Mouse (Mus musculus): Measurements from ENCODE around the gene Nexmif. TPM values are rescaled to one million over a fixed set of nuclear protein-coding genes. Genes with fewer than 3 reads are reported as not detected.
"Not testable (repeated sequence)": the region's sequence is repeated elsewhere in the genome, so short reads cannot be mapped to it uniquely, and the experiment has no call there.

The Nexmif gene
- polyA plus RNA-seq, 1 experiment from 2014 or later: 1.3 TPM

DNA sequence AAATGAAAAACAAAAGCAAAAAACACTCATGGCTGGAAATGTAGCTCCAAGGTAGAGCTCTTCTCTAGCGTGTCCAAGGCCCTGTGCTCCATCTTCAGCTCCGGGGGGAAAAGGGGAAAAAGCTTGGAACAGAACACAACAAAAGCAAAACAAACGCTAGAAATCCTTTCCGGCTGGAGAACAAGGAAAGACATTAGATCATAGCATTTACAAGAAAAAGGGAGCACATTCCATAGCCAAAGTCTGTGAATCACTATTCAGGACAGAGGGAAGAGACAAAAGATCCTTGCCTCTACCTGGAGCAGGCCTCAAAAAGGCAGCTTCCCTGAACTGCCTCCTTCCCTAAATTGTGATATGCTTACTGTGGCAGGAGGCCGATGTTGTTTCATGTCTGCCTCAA is 4.4 kb downstream of the Nexmif start:
- Histone ChIP-seq H3K36me3 (ENCODE audit: insufficient read depth, low read length) (no peaks in the 10 kb centered on the region), H3K4me2 (ENCODE audit: low read length) (no peak overlapping the region), H3K27me3 (ENCODE audit: insufficient read depth, low read length) (peaks cover 5% of the 10 kb centered on the region; the same call in 1 of the 2 replicates), H3K9me3 (replicated peaks; ENCODE audit: low read length) (no peaks in the 10 kb centered on the region), H3K27ac (no peak overlapping the region), H3K4me3 (replicated peaks; ENCODE audit: low read depth, low read length) (no peak overlapping the region), H3K9ac (ENCODE audit: low read depth, low read length) (no peak overlapping the region), H3K4me1 (replicated peaks; ENCODE audit: insufficient read depth, low read length) (no peaks in the 10 kb centered on the region)
- TF ChIP-seq CTCF (IDR thresholded peaks at IDR 0.05; ENCODE audit: low read depth): no peak
- ATAC-seq (replicated peaks; ENCODE audit: low FRiP score, low read depth): no peak
- no peak for DNase-seq (ENCODE audit: low spot score)
- 86% methylated on average over 5 of the region's 5 CpGs for WGBS

DNA sequence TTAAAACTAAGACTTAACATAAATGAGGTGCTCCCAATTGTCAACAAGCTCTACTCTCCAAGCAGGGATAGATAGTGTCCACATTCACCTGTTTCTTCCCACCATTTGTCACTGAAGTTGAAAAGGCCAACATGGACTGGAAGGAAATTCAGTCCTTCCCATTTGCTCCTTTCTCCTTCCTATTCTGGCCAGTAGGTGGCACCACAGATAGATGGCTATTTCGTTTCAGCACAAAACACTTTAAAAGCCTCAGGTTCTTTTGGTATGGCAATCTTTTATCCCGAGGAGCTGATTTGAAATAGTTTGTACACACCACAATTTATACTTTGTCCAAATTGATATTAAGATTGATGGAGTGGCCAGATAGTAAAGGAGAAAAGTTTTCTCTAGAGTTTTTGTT is 21.7 kb downstream of the Nexmif start:
- DNase-seq (ENCODE audit: low spot score) (peak; percentile 54), ATAC-seq (replicated peaks; ENCODE audit: low FRiP score, low read depth) (no peak)
- TF ChIP-seq CTCF (IDR thresholded peaks at IDR 0.05; ENCODE audit: low read depth): peak; percentile 83
- no peak overlapping the region for H3K4me3 ChIP-seq (replicated peaks; ENCODE audit: low read depth, low read length)
- H3K4me1 ChIP-seq (replicated peaks; ENCODE audit: insufficient read depth, low read length): no peaks in the 10 kb centered on the region
- no peaks in the 10 kb centered on the region for H3K9me3 ChIP-seq (replicated peaks; ENCODE audit: low read length)
- H3K36me3 ChIP-seq (ENCODE audit: insufficient read depth, low read length): no peaks in the 10 kb centered on the region
- H3K9ac ChIP-seq (ENCODE audit: low read depth, low read length): no peak overlapping the region
- 22% methylated on average over 2 of the region's 2 CpGs for WGBS
- H3K27ac ChIP-seq: no peak overlapping the region
- no peak overlapping the region for H3K4me2 ChIP-seq (ENCODE audit: low read length)
- no peaks in the 10 kb centered on the region for H3K27me3 ChIP-seq (ENCODE audit: insufficient read depth, low read length)

DNA sequence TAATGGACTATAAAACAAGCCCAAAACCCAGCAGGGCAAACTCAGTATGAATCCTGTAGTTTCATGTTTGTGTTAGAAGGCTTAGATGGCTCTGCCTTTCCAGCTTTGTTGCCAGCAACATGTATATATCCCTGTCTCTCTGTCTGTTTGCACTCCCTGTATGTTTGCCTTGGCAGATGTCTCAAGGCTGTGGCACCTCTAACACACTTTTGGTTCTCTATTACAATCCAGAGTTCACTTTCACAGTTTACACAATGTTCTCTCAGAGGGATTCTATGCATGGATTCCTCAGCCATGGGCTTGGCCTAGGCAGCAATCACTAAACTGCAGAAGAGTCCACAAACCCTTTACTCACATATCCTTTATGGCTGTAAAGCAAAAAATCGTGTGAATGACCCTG is 50.9 kb downstream of the Nexmif start:
- DNase-seq (ENCODE audit: low spot score) (no peak), ATAC-seq (replicated peaks; ENCODE audit: low FRiP score, low read depth) (no peak)
- TF ChIP-seq CTCF (IDR thresholded peaks at IDR 0.05; ENCODE audit: low read depth): no peak
- Histone ChIP-seq H3K9ac (ENCODE audit: low read depth, low read length) (no peak overlapping the region), H3K4me2 (ENCODE audit: low read length) (no peak overlapping the region), H3K9me3 (replicated peaks; ENCODE audit: low read length) (no peaks in the 10 kb centered on the region), H3K36me3 (ENCODE audit: insufficient read depth, low read length) (no peaks in the 10 kb centered on the region), H3K4me1 (replicated peaks; ENCODE audit: insufficient read depth, low read length) (no peaks in the 10 kb centered on the region), H3K27me3 (ENCODE audit: insufficient read depth, low read length) (no peaks in the 10 kb centered on the region), H3K27ac (no peak overlapping the region), H3K4me3 (replicated peaks; ENCODE audit: low read depth, low read length) (no peak overlapping the region)
- WGBS: 31% methylated on average over 1 of the region's 1 CpGs

DNA sequence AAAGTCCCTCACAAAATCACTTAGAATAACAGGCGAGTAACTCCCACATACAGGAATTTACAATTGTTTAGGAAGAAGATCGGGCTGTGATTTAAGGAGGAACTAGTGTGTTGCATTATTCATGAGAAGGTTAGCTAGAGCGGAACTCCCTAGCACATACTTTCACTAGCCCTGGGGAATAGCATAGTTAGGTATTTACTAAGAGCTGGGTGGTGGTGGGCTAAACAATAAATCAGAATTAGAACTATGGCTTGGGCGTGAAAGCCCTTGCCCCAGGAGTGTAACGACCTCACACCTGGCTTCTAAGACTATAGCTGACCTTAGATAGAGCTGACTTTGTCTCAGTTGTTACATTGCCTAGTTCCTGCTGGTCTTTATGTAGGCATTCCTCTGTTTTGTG is 85.7 kb downstream of the Nexmif start:
- DNase-seq (ENCODE audit: low spot score); H3K4me2 ChIP-seq (ENCODE audit: low read length); H3K36me3 ChIP-seq (ENCODE audit: insufficient read depth, low read length); H3K9ac ChIP-seq (ENCODE audit: low read depth, low read length); H3K4me3 ChIP-seq (replicated peaks; ENCODE audit: low read depth, low read length); ATAC-seq (replicated peaks; ENCODE audit: low FRiP score, low read depth); H3K4me1 ChIP-seq (replicated peaks; ENCODE audit: insufficient read depth, low read length); H3K27ac ChIP-seq; H3K27me3 ChIP-seq (ENCODE audit: insufficient read depth, low read length); H3K9me3 ChIP-seq (replicated peaks; ENCODE audit: low read length): not testable (repeated sequence)
- 50% methylated on average over 5 of the region's 5 CpGs for WGBS

DNA sequence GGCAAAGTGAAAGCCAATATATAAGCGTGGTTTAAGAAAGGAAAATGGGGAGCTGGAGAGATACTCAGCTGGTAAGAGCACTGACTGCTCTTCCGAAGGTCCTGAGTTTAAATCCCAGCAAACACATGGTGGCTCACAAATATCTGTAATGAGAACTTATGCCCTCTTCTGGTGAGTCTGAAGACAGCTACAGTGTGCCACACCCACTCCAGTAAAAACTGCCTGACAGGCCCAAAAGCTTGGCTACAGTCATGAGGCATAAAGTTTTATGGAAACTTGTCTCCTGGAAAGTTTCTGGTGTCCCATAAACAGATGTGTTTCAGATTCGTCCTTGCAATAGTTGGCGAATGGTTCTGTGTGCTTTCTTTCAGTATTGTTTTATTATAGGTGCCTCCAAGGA is 86.4 kb downstream of the Nexmif start:
- no peak overlapping the region for H3K9ac ChIP-seq (ENCODE audit: low read depth, low read length)

DNA sequence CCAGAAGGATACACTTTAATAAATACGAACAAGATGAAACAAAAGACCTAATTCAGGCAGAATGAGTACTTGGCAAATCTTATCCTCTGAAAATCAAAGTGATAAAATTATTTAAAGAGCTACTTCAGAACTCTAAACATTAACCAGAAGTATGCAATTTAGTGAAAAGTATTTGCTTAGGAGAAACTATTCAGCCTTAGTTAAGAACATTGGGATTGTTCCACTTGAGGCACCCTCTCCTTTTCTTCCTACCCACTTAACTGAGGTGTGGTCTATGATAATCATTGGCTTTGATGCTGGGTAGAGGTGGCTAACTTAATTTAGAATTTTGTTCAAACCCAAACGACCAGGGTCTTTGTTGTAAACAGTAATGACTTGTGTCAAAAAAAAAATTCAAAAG is 146.1 kb downstream of the Nexmif start:
- DNase-seq (ENCODE audit: low spot score) (no peak), ATAC-seq (replicated peaks; ENCODE audit: low FRiP score, low read depth) (no peak)
- 44% methylated on average over 2 of the region's 2 CpGs for WGBS
- Histone ChIP-seq H3K4me2 (ENCODE audit: low read length) (no peak overlapping the region), H3K4me3 (replicated peaks; ENCODE audit: low read depth, low read length) (no peak overlapping the region), H3K36me3 (ENCODE audit: insufficient read depth, low read length) (no peaks in the 10 kb centered on the region), H3K9ac (ENCODE audit: low read depth, low read length) (no peak overlapping the region), H3K4me1 (replicated peaks; ENCODE audit: insufficient read depth, low read length) (no peaks in the 10 kb centered on the region), H3K9me3 (replicated peaks; ENCODE audit: low read length) (no peaks in the 10 kb centered on the region), H3K27ac (no peak overlapping the region), H3K27me3 (ENCODE audit: insufficient read depth, low read length) (no peaks in the 10 kb centered on the region)
- no peak for TF ChIP-seq CTCF (IDR thresholded peaks at IDR 0.05; ENCODE audit: low read depth)

More for the DNA sequence above, 86.4 kb downstream of the Nexmif start:
- no peak overlapping the region for H3K4me3 ChIP-seq (replicated peaks; ENCODE audit: low read depth, low read length)
- H3K9me3 ChIP-seq (replicated peaks; ENCODE audit: low read length): no peaks in the 10 kb centered on the region
- no peaks in the 10 kb centered on the region for H3K4me1 ChIP-seq (replicated peaks; ENCODE audit: insufficient read depth, low read length)
- WGBS: 57% methylated on average over 4 of the region's 4 CpGs
- ATAC-seq (replicated peaks; ENCODE audit: low FRiP score, low read depth): no peak
- H3K27me3 ChIP-seq (ENCODE audit: insufficient read depth, low read length): no peaks in the 10 kb centered on the region
- H3K36me3 ChIP-seq (ENCODE audit: insufficient read depth, low read length): no peaks in the 10 kb centered on the region
- H3K27ac ChIP-seq: no peak overlapping the region
- no peak for TF ChIP-seq CTCF (IDR thresholded peaks at IDR 0.05; ENCODE audit: low read depth)
- DNase-seq (ENCODE audit: low spot score): peak; percentile 5
- no peak overlapping the region for H3K4me2 ChIP-seq (ENCODE audit: low read length)

DNA sequence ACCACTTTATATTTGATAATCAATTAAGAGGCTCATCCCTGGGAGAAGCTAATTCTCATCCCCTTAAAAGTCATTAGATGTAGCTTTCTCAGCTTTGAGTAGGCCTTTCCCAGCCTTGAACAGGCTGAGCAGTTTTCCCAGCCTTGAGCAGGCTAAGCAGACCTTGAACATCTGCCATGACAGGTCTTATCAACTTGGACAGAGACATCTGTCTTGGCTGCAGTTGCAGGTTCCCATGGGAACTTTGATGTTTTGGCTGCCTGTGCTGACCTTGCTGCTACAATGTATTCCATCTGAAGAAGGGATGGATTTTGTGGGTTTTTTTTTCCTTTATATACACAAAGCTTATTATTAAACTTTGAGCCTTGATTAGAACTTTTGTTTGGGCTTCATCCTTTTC is 160.7 kb downstream of the Nexmif start:
- no peak for ATAC-seq (replicated peaks; ENCODE audit: low FRiP score, low read depth)
- no peak overlapping the region for H3K4me2 ChIP-seq (ENCODE audit: low read length)
- H3K4me1 ChIP-seq (replicated peaks; ENCODE audit: insufficient read depth, low read length): no peaks in the 10 kb centered on the region
- no peaks in the 10 kb centered on the region for H3K36me3 ChIP-seq (ENCODE audit: insufficient read depth, low read length)
- no peaks in the 10 kb centered on the region for H3K27me3 ChIP-seq (ENCODE audit: insufficient read depth, low read length)
- no peak overlapping the region for H3K4me3 ChIP-seq (replicated peaks; ENCODE audit: low read depth, low read length)
- no peak for DNase-seq (ENCODE audit: low spot score)
- no peaks in the 10 kb centered on the region for H3K9me3 ChIP-seq (replicated peaks; ENCODE audit: low read length)
- H3K27ac ChIP-seq: no peak overlapping the region
- no peak overlapping the region for H3K9ac ChIP-seq (ENCODE audit: low read depth, low read length)
- TF ChIP-seq CTCF (IDR thresholded peaks at IDR 0.05; ENCODE audit: low read depth): no peak

All from kidney, postnatal 0 days (tissue).